Mouse (Mus musculus) CH12.LX (cell line): Measurements from ENCODE around the gene Ap1m1.

ENCODE experiments used
- CTCF ChIP-seq, 2 experiments: IDR thresholded peaks in 1 of 2; conservative IDR thresholded peaks in 1 of 2; 2 replicates each; pipeline ENCODE4 v1.5.1; 2011 to 2012; ENCODE audit warnings: low read depth in 2 of 2, low read length in 2 of 2, improper control_type of control experiment in 1 of 2, inconsistent platforms in 1 of 2, mild to moderate bottlenecking in 1 of 2, moderate library complexity in 1 of 2
- EP300 ChIP-seq: IDR thresholded peaks from 2 replicates; pipeline ENCODE4 v1.6.1; 2011; ENCODE audit warnings: low read length, improper control_type of control experiment
- TCF12 ChIP-seq: IDR thresholded peaks from 2 replicates; pipeline ENCODE4 v1.6.1; 2014; ENCODE audit warnings: low read depth, mild to moderate bottlenecking, inconsistent platforms, low read length, improper control_type of control experiment

GRCm38 (mm10) chr8:72210222-72210621, 29.6 kb upstream of the Ap1m1 start:
- TF ChIP-seq CTCF (conservative IDR thresholded peaks at IDR 0.05 in 1 of 2, IDR thresholded peaks at IDR 0.05 in 1 of 2; ENCODE audit: low read depth in 2 of 2, low read length in 2 of 2) (no peak), TCF12 (no peak), EP300 (no peak)
